Comparison of ENCODE assay signal across 8 mouse cellular contexts in genomic region chr5:35975681-35976080, GRCm38 (mm10).
A peak's percentile ranks its signal among the peaks of the same experiment; 100 is the strongest.
DNase-seq lines count a peak whose midpoint lies in the region; ATAC-seq and TF ChIP-seq lines count a peak whose summit lies in the region.

No protein-coding gene starts in this region.

- TF ChIP-seq POLR2A in bone marrow macrophage, adult 2 months (IDR thresholded peaks at IDR 0.05; ENCODE audit: borderline replicate concordance, low read depth, low read length) = no peak

- no peak overlapping the region for H3K4me2 ChIP-seq in hindbrain, embryonic 15.5 days
- no peak overlapping the region for H3K4me2 ChIP-seq in liver, embryonic 11.5 days
- no peak overlapping the region for H3K4me2 ChIP-seq in neural tube, embryonic 14.5 days (ENCODE audit: low read depth, low read length)

- no peak overlapping the region for H3K4me3 ChIP-seq in bone marrow macrophage, adult 2 months (ENCODE audit: insufficient read depth, low read length)
- no peak overlapping the region for H3K4me3 ChIP-seq in hindbrain, embryonic 15.5 days
- no peak overlapping the region for H3K4me3 ChIP-seq in liver, embryonic 11.5 days (ENCODE audit: low read depth, low read length)
- H3K4me3 ChIP-seq in neural tube, embryonic 14.5 days (ENCODE audit: low read depth, low read length) = no peak overlapping the region

- no peak overlapping the region for H3K9ac ChIP-seq in hindbrain, embryonic 15.5 days
- H3K9ac ChIP-seq in liver, embryonic 11.5 days (ENCODE audit: low read depth, low read length) = no peak overlapping the region
- no peak overlapping the region for H3K9ac ChIP-seq in neural tube, embryonic 14.5 days (replicated peaks; ENCODE audit: low read depth, low read length)

- ATAC-seq in erythroid progenitor cell, adult 5-6 weeks (replicated peaks; ENCODE audit: low FRiP score, poor library complexity, severe bottlenecking) = 0 out of 2 replicates have a peak, but pooled peaks have one; percentile 37
- ATAC-seq in hindbrain, embryonic 15.5 days (ENCODE audit: low FRiP score, low read depth) = peak; percentile 70; the same call in 1 of the 2 replicates
- ATAC-seq in liver, embryonic 11.5 days (replicated peaks; ENCODE audit: low FRiP score) = no peak
- ATAC-seq in neural tube, embryonic 14.5 days (ENCODE audit: low read depth) = peak; percentile 82

- 10% methylated on average over 5 of the region's 5 CpGs for WGBS in hindbrain, embryonic 15.5 days
- WGBS in liver, embryonic 11.5 days = 11% methylated on average over 5 of the region's 5 CpGs
- WGBS in neural tube, embryonic 14.5 days = 16% methylated on average over 5 of the region's 5 CpGs

- H3K27ac ChIP-seq in bone marrow macrophage, adult 2 months (ENCODE audit: insufficient read depth, low read depth, low read length) = no peak overlapping the region
- H3K27ac ChIP-seq in hindbrain, embryonic 15.5 days (replicated peaks) = no peak overlapping the region
- no peak overlapping the region for H3K27ac ChIP-seq in liver, embryonic 11.5 days (ENCODE audit: low read depth, low read length)
- no peak overlapping the region for H3K27ac ChIP-seq in neural tube, embryonic 14.5 days (ENCODE audit: low read depth, low read length)

- DNase-seq in left cerebral cortex, adult 11 months (ENCODE audit: low spot score) = peak; percentile 49
- no peak for DNase-seq in left cerebral cortex, adult 8-10 months (ENCODE audit: low spot score in 2 of 2)
- DNase-seq in liver, embryonic 11.5 days (ENCODE audit: low spot score) = peak; percentile 60
- DNase-seq in thymus, postnatal 10 days (ENCODE audit: low spot score in 2 of 2) = peak; percentile 36 to 87

- H3K27me3 ChIP-seq in hindbrain, embryonic 15.5 days = no peaks in the 10 kb centered on the region
- no peaks in the 10 kb centered on the region for H3K27me3 ChIP-seq in liver, embryonic 11.5 days (replicated peaks; ENCODE audit: control insufficient read depth, insufficient read depth, low read length)
- H3K27me3 ChIP-seq in neural tube, embryonic 14.5 days (ENCODE audit: control insufficient read depth, insufficient read depth, low read length) = no peaks in the 10 kb centered on the region

- no peaks in the 10 kb centered on the region for H3K4me1 ChIP-seq in bone marrow macrophage, adult 2 months (ENCODE audit: control insufficient read depth, insufficient read depth, low read length)
- H3K4me1 ChIP-seq in hindbrain, embryonic 15.5 days (replicated peaks) = peaks cover 7% of the 10 kb centered on the region
- H3K4me1 ChIP-seq in liver, embryonic 11.5 days (replicated peaks; ENCODE audit: control insufficient read depth, insufficient read depth, low read length) = no peaks in the 10 kb centered on the region
- peaks cover 4% of the 10 kb centered on the region for H3K4me1 ChIP-seq in neural tube, embryonic 14.5 days (ENCODE audit: control insufficient read depth, insufficient read depth, low read length)

- H3K36me3 ChIP-seq in hindbrain, embryonic 15.5 days = peaks cover 45% of the 10 kb centered on the region
- no peaks in the 10 kb centered on the region for H3K36me3 ChIP-seq in liver, embryonic 11.5 days (ENCODE audit: control insufficient read depth, insufficient read depth, low read length)
- peaks cover 44% of the 10 kb centered on the region for H3K36me3 ChIP-seq in neural tube, embryonic 14.5 days (ENCODE audit: control insufficient read depth, insufficient read depth, low read length)

- peak; percentile 81 for TF ChIP-seq CTCF in bone marrow macrophage, adult 2 months (IDR thresholded peaks at IDR 0.05; ENCODE audit: low read depth, low read length)

- H3K9me3 ChIP-seq in hindbrain, embryonic 15.5 days = no peaks in the 10 kb centered on the region
- H3K9me3 ChIP-seq in liver, embryonic 11.5 days (ENCODE audit: control insufficient read depth, low read length) = no peaks in the 10 kb centered on the region
- no peaks in the 10 kb centered on the region for H3K9me3 ChIP-seq in neural tube, embryonic 14.5 days (ENCODE audit: control insufficient read depth, low read length)

Comparison
In these comparisons a context has a peak if more than half of its experiments do, and no peak if none do; other contexts are left out.
1. DNase-seq: peak in left cerebral cortex, adult 11 months (single experiment), liver, embryonic 11.5 days (single experiment) and thymus, postnatal 10 days (2 of 2); none in left cerebral cortex, adult 8-10 months (0 of 2).